Mouse (Mus musculus) ES-Bruce4 (cell line): ENCODE measurements around the gene Runx2. TPM values are rescaled to one million over a fixed set of nuclear protein-coding genes. Genes with fewer than 3 reads are reported as not detected.

Source experiments
- H3K27ac ChIP-seq: 2 replicates; pipeline ENCODE4 v1.5.1; 2012; ENCODE audit warnings: low read length, inconsistent platforms; ENCODE audit not compliant: insufficient read depth
- H3K27me3 ChIP-seq: 2 replicates; pipeline ENCODE4 v1.6.1; 2012; ENCODE audit warnings: mild to moderate bottlenecking, low read length, inconsistent platforms; ENCODE audit not compliant: control insufficient read depth, poor library complexity, insufficient read depth, severe bottlenecking
- H3K36me3 ChIP-seq: 2 replicates; pipeline ENCODE4 v1.6.1; 2012; ENCODE audit warnings: inconsistent platforms, mild to moderate bottlenecking, low read length, moderate library complexity; ENCODE audit not compliant: control insufficient read depth, poor library complexity, insufficient read depth, severe bottlenecking
- H3K4me1 ChIP-seq: one replicate; pipeline ENCODE4 v1.8.1; 2011; ENCODE audit warnings: low read length; ENCODE audit not compliant: control insufficient read depth, insufficient read depth
- H3K4me3 ChIP-seq: 2 replicates; pipeline ENCODE4 v1.5.1; 2011; ENCODE audit warnings: low read depth, mild to moderate bottlenecking, low read length
- H3K9ac ChIP-seq: 2 replicates; pipeline ENCODE4 v1.6.1; 2012; ENCODE audit warnings: low read depth, mild to moderate bottlenecking, inconsistent platforms; ENCODE audit not compliant: poor library complexity, severe bottlenecking
- H3K9me3 ChIP-seq: replicated peaks from 2 replicates; pipeline ENCODE4 v1.6.1; 2012; ENCODE audit warnings: mild to moderate bottlenecking, low read length, inconsistent platforms; ENCODE audit not compliant: control insufficient read depth, poor library complexity, insufficient read depth, severe bottlenecking
- CTCF ChIP-seq: IDR thresholded peaks from one replicate; pipeline ENCODE4 v1.8.1; 2011; ENCODE audit warnings: low read depth, low read length
- EP300 ChIP-seq: IDR thresholded peaks from 2 replicates; pipeline ENCODE4 v1.6.1; 2011; ENCODE audit warnings: low read depth, low read length; ENCODE audit not compliant: insufficient read depth
- POLR2A ChIP-seq: IDR thresholded peaks from one replicate; pipeline ENCODE4 v1.8.1; 2011; ENCODE audit warnings: low read length; ENCODE audit not compliant: insufficient read depth
- polyA plus RNA-seq: library from polyadenylated mRNA; stranded (reverse); fragments of >200 nt; gene quantifications from 2 replicates; pipeline ENCODE4 v1.2.4, GENCODE M21; 2011; ENCODE audit warnings: low read depth; ENCODE audit not compliant: missing spikeins, insufficient read depth, insufficient read length

Gene Runx2
- polyA plus RNA-seq, 1 experiment, result 0.39 TPM

- H3K9me3 ChIP-seq, result no peaks in the 10 kb centered on the region
- no peak overlapping the region for H3K9ac ChIP-seq
- H3K27me3 ChIP-seq, result peaks cover 2% of the 10 kb centered on the region; the same call in 1 of the 2 replicates
- no peak for TF ChIP-seq POLR2A
- TF ChIP-seq CTCF, result no peak
- no peak for TF ChIP-seq EP300
- H3K27ac ChIP-seq, result no peak overlapping the region
- H3K4me3 ChIP-seq, result no peak overlapping the region
- H3K36me3 ChIP-seq, result no peaks in the 10 kb centered on the region
- no peaks in the 10 kb centered on the region for H3K4me1 ChIP-seq
Measured at GRCm38 (mm10) chr17:44560016-44560415, 254.6 kb downstream of the Runx2 start.

- Histone ChIP-seq H3K27me3 (no peaks in the 10 kb centered on the region), H3K36me3 (no peaks in the 10 kb centered on the region)
- TF ChIP-seq CTCF, result no peak
- no peak for TF ChIP-seq POLR2A
- no peak for TF ChIP-seq EP300
Measured at GRCm38 (mm10) chr17:44557199-44558111, 257.1 kb downstream of the Runx2 start.

GRCm38 (mm10) chr17:44554941-44555340, 259.7 kb downstream of the Runx2 start:
- H3K27me3 ChIP-seq, result no peaks in the 10 kb centered on the region
- H3K9ac ChIP-seq, result no peak overlapping the region
- H3K36me3 ChIP-seq, result no peaks in the 10 kb centered on the region
- no peak overlapping the region for H3K4me3 ChIP-seq
- no peaks in the 10 kb centered on the region for H3K9me3 ChIP-seq
- H3K4me1 ChIP-seq, result no peaks in the 10 kb centered on the region
- TF ChIP-seq CTCF (no peak), EP300 (no peak), POLR2A (no peak)
- H3K27ac ChIP-seq, result no peak overlapping the region

More at GRCm38 (mm10) chr17:44557199-44558111, 257.1 kb downstream of the Runx2 start:
- no peaks in the 10 kb centered on the region for H3K9me3 ChIP-seq
- no peak overlapping the region for H3K4me3 ChIP-seq
- H3K27ac ChIP-seq, result no peak overlapping the region
- H3K4me1 ChIP-seq, result no peaks in the 10 kb centered on the region
- no peak overlapping the region for H3K9ac ChIP-seq

- H3K9ac ChIP-seq, result no peak overlapping the region
- TF ChIP-seq POLR2A (no peak), EP300 (no peak), CTCF (no peak)
- no peaks in the 10 kb centered on the region for H3K9me3 ChIP-seq
- no peaks in the 10 kb centered on the region for H3K36me3 ChIP-seq
- H3K4me1 ChIP-seq, result no peaks in the 10 kb centered on the region
- H3K27ac ChIP-seq, result no peak overlapping the region
- H3K27me3 ChIP-seq, result no peaks in the 10 kb centered on the region; the same call in 1 of the 2 replicates
- no peak overlapping the region for H3K4me3 ChIP-seq
Measured at GRCm38 (mm10) chr17:44549551-44549950, 265.0 kb downstream of the Runx2 start.

- H3K9ac ChIP-seq, result no peak overlapping the region
- no peaks in the 10 kb centered on the region for H3K4me1 ChIP-seq
- H3K4me3 ChIP-seq, result no peak overlapping the region
- no peak for TF ChIP-seq CTCF
- no peak for TF ChIP-seq EP300
- TF ChIP-seq POLR2A, result no peak
- no peaks in the 10 kb centered on the region for H3K36me3 ChIP-seq
- H3K27me3 ChIP-seq, result no peaks in the 10 kb centered on the region; the same call in 1 of the 2 replicates
- H3K9me3 ChIP-seq, result no peaks in the 10 kb centered on the region
- H3K27ac ChIP-seq, result no peak overlapping the region
Measured at GRCm38 (mm10) chr17:44547922-44548321, 266.7 kb downstream of the Runx2 start.

- H3K9ac ChIP-seq, result no peak overlapping the region
- H3K4me1 ChIP-seq, result no peaks in the 10 kb centered on the region
Measured at GRCm38 (mm10) chr17:44546801-44547200, 267.8 kb downstream of the Runx2 start.

More at GRCm38 (mm10) chr17:44546801-44547200, 267.8 kb downstream of the Runx2 start:
- Histone ChIP-seq H3K9me3 (no peaks in the 10 kb centered on the region), H3K4me3 (no peak overlapping the region), H3K27ac (no peak overlapping the region), H3K27me3 (no peaks in the 10 kb centered on the region; the same call in 1 of the 2 replicates), H3K36me3 (no peaks in the 10 kb centered on the region)
- no peak for TF ChIP-seq POLR2A
- TF ChIP-seq CTCF, result no peak
- TF ChIP-seq EP300, result no peak
